Mouse (Mus musculus) right cerebral cortex, adult 2 months (tissue): ENCODE data around the gene Ecm1.

Experiments
- DNase-seq, 2 experiments: peaks; one replicate each; pipeline ENCODE4 v3.0.0; 2021 to 2022; ENCODE audit warnings: low spot score in 2 of 2

Gene Ecm1

DNA sequence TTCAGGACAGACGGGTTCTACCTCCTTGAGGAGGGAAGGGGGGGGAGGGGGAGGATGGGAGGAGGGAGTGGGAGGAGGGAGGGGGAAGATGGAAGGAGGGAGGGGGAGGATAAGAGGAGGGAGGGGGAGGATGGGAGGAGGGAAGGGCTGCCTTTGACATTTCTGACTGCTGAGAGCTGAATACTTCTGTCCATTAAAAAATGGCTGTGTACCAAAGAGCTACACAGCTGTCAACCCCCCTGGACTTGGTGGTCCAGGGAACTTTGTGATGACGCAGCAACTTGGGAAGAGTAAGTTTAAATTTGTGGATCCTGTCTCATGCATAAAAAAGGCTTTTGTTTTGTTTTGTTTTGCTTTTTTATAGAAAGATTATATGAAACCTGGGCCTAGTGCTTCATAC, 49.4 kb downstream of the Ecm1 start:
- DNase-seq, result no peak

DNA sequence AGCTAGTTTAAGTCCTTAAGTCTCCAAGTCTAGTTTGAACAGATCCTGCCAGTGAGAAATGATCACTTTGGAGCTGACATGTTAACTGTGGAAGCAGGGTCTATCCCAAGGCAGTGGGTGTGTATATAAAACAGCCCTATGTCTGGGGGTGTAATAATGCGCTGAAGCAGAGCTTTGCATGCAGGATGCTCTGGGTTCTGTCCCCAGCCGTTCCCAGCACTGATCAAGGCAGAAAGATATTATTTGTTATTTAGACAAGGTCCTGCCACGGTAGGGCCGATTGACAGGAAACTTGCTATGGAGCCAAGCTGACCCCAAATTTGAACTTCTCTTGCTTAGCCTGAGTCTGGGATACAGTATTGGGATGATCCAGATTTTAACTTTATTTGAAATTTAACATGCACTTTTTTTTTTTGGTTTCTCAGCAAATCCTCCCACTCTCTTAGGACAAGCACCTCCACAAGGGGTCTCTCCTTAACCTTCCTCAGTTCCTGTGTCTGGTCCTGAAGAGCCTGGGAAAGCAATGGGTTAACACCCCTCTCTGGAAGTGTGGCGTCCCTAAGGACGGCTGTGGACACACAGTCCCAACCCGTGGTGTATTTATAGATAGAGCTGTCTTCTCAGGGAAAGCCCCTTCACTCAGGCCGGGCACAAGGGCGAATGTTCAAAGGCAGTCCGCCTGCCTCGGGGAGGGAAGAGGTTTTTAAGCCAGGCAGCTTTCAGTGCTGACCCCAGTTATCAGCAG, 50.0 kb downstream of the Ecm1 start:
- no peak for DNase-seq

DNA sequence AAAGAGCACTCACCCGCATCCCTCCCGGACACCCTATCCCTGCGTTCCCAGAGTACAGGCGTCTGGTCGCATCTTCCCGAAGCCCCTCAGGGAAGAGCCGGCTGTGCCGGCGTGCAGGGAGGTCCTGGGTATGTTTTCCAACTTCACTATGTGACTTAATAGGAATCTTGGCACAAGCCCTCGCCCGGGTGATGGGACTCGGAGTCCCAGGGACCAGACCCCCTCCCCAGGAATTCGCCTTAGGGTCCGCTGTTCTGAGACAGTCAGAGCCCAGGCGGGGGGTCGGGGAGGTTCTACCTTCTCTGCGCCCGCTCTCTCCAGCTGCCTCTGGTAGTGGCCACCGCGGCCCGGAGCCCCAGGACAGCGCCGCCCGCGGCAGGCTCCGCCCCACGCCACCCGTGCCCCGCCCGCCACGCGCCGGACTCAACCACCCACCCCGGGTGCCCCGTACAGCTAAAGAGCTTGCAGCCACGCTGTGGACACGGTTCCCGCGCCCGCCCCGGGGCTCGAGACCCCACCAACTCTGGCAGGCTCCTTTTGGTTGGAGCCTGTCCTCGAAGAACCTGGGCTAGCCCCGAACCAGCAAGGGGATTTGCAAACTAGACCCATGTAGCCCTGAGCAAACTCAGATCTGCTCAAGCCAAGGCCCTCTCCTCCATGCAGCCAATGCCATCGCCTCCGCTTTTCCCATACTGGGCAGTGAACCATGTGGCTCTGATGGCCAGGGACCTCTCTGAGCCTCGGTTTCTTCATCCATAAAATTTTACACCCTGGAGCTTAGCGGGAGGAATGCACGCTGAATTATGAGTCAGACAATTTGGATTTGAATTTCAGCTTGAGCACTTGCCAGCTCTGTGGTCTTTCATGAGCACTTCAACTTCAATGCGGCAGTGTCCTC, 51.6 kb downstream of the Ecm1 start, which contains the start of gene Adamtsl4:
Gene Adamtsl4, minus strand, starts transcription at position 394 of the 898 bp plus-strand sequence.
- DNase-seq, result peak; percentile 29 to 49

DNA sequence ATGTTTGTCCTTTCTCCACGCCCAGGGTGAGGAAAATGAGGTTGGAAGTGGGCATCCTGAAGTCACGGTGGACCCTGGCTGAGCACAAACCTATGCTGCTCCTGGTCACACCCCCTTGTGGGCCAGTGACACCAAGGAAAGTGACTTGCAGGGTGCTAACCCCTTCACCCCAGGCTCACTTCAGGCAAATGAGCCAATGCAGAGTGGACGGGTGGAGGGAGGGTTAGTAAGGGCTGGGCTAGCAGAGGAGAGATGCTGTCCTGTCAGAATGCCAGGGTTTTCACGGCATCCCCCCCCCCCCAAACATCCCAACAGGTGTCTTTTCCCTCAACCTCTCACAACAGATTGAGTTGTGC, 52.2 kb downstream of the Ecm1 start:
- no peak for DNase-seq

DNA sequence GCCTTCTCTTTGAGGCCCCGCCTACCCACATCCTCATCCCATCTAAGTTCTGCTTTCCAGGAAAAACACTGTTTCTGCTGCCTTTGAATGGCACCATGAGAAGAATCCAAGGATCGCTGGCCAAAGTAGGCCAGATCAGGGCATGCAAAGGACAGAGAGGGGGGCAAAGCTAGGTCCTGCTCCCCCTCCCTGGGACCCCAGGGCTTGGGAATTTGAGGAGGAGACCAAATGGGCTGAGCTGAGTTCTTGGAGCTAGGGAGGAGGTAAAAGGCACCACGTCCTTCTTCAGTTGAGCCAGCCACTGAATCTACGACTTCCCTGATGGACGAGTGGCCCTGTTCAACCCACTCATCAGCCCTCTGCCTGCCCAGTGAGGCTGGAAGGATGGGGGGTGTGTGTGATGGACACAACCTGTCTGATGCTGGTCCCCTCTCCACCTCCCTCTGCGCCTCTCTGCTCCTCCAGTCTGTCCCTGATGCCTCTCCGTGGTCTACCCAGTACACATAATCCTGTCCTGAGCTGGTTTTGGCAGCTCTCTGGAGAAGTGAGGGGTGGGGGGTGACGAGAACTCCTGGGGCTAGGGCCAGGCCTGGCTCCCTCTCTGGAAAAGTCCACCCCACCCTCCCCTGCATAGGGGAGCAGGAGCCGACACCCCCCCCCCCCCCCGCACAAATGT, 52.7 kb downstream of the Ecm1 start:
- no peak for DNase-seq

DNA sequence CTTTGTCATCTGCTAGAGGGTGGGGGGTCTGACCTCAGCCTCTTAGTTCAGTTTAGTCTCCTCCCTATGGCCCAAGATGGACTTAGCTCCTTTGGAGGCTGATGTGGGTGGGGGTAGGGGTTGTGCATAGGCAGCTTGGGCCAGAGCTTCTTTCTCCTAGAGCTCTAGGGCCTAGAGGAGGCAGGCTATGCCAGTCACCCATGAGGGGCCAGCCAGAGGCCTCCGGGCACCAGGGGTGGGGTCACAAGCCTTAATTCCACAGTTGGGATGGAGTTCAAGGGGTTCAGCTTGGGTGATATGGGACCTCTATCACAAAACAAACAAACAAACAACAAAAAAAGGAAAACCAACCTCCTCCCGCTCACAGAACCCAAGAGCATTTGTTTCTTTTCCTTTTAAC, 53.7 kb downstream of the Ecm1 start:
- DNase-seq, result no peak

DNA sequence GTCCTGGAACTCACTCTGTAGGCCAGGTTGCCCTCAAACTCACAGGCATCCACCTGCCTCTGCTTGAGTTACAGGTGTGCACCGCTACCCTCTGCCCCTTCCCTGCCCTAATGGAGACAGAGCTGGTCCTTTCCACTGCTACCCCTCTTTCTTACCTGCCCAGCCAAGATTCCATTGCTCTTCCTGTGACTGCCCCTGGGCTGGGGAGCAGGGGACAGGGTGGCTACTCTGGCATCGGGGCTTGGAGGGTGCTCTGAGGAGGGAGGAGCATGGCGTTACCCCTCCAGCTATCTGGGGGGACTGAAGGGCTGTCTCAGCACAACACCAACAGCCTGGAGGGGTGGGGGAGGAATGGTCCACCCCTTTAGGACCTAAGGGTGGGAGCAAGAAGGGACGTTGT, 54.1 kb downstream of the Ecm1 start:
- no peak for DNase-seq

DNA sequence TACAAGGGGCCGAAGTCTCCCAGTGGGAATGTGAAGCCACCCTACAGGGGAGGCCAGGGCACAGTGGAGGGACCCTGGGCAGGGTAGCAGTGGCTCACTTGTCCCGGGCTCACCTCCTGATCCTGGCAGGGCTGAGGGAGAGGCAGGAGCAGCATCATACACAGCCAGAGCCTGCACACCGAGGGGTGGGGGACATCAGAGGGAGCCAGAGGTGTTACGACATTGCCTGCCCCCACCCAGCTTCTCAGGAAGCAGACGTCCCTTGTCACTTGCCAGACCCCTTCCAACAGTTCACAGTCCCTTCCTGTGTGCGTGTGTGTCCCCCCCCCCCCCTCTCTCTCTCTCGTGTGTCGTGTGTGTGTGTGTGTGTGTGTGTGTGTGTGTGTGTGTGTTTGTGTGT, 54.5 kb downstream of the Ecm1 start:
- DNase-seq, result no peak
